ENCODE assay signal across 9 mouse cellular contexts in the genomic region with DNA sequence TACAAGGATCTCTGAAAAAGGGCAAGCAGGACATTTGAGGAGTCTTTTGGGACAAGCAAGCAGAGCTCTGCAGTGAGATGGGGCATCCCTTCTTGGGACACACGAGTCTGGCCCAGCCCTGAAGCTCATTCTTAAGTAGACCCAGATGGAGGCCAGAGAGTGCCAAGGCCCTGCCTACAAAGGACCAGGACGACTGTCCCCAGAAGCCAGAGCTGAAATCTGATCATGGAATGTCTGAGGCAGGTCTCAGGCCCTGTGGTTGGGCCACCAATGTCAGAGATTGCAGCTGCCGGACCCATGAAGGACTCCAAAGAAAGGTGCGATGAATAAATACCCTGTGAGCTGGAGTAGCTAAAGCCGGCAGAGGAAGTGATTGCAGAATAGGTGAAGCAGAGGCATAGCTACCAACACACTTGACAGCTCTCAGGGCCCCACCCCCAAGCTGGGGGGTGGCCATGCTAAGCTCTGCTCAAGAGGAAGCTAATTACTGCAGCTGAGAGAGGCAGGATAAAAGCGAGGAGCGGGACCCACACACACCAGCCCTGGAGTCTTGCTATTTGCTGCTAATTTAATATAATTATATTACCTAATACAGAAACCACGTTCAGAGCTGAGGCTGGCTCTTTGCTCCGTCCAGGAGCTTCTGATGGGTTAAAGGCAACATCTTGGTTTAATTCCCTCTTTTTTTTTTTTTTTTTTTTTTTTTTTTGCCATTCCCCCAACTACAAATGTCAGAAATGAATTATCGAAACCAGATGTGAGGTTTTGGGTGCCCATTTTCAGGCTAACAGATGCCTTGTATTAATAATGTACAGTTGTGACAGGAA. TPM values are rescaled to one million over a fixed set of nuclear protein-coding genes. Genes with fewer than 3 reads are reported as not detected.
DNase-seq lines count a peak whose midpoint lies in the region; ATAC-seq and TF ChIP-seq lines count a peak whose summit lies in the region.
"Had no signal": no experiment of that assay in that cellular context is flagged by ENCODE, and none has a peak within 500 bp of the region (broad histone marks: within the 10 kb centered on the region; RNA-seq: fewer than 3 reads in every experiment).

No protein-coding gene starts in this region.

- no peaks in the 10 kb centered on the region for H3K36me3 ChIP-seq in lung, embryonic 15.5 days
- no peaks in the 10 kb centered on the region for H3K36me3 ChIP-seq in embryonic facial prominence, embryonic 13.5 days
- no peaks in the 10 kb centered on the region for H3K36me3 ChIP-seq in intestine, embryonic 15.5 days
- H3K36me3 ChIP-seq: liver, embryonic 13.5 days had no signal

- TF ChIP-seq CTCF in lung, adult 2 months (IDR thresholded peaks at IDR 0.05; ENCODE audit: insufficient read depth, low read length): no peak

- H3K9me3 ChIP-seq in lung, embryonic 15.5 days: no peaks in the 10 kb centered on the region
- peaks cover 3% of the 10 kb centered on the region; the same call in 1 of the 2 replicates for H3K9me3 ChIP-seq in embryonic facial prominence, embryonic 13.5 days
- H3K9me3 ChIP-seq in intestine, embryonic 15.5 days: no peaks in the 10 kb centered on the region
- H3K9me3 ChIP-seq: liver, embryonic 13.5 days had no signal

- 30% methylated on average over 10 of the region's 10 CpGs for WGBS in lung, embryonic 15.5 days
- 56% methylated on average over 10 of the region's 10 CpGs for WGBS in lung, adult 2 months
- 5% methylated on average over 10 of the region's 10 CpGs for WGBS in embryonic facial prominence, embryonic 13.5 days
- 53% methylated on average over 10 of the region's 10 CpGs for WGBS in intestine, embryonic 15.5 days

- no peak overlapping the region for H3K4me2 ChIP-seq in lung, embryonic 15.5 days
- peak overlapping the region; percentile 37 for H3K4me2 ChIP-seq in embryonic facial prominence, embryonic 13.5 days
- H3K4me2 ChIP-seq in intestine, embryonic 15.5 days (replicated peaks): no peak overlapping the region
- H3K4me2 ChIP-seq: liver, embryonic 13.5 days had no signal

- intact Hi-C loops in left cerebral cortex, postnatal 4 days (cut with DNase I): no loop called here

- no peak for TF ChIP-seq POLR2A in lung, adult 2 months (IDR thresholded peaks at IDR 0.05; ENCODE audit: borderline replicate concordance, extremely low read depth, low read depth, low read length)

- no peak overlapping the region for H3K4me3 ChIP-seq in lung, embryonic 15.5 days
- H3K4me3 ChIP-seq in lung, adult 2 months (replicated peaks; ENCODE audit: extremely low read depth, low read depth, low read length): no peak overlapping the region
- H3K4me3 ChIP-seq in embryonic facial prominence, embryonic 13.5 days: no peak overlapping the region
- H3K4me3 ChIP-seq in intestine, embryonic 15.5 days (replicated peaks): no peak overlapping the region
- H3K4me3 ChIP-seq: liver, embryonic 13.5 days had no signal

- no peaks in the 10 kb centered on the region for H3K27me3 ChIP-seq in lung, embryonic 15.5 days
- no peaks in the 10 kb centered on the region for H3K27me3 ChIP-seq in embryonic facial prominence, embryonic 13.5 days
- H3K27me3 ChIP-seq in intestine, embryonic 15.5 days (replicated peaks): no peaks in the 10 kb centered on the region
- H3K27me3 ChIP-seq: liver, embryonic 13.5 days had no signal

- no peak overlapping the region for H3K9ac ChIP-seq in lung, embryonic 15.5 days
- H3K9ac ChIP-seq in embryonic facial prominence, embryonic 13.5 days: no peak overlapping the region
- no peak overlapping the region for H3K9ac ChIP-seq in intestine, embryonic 15.5 days
- H3K9ac ChIP-seq: liver, embryonic 13.5 days had no signal

- H3K27ac ChIP-seq in lung, embryonic 15.5 days: peak overlapping the region; percentile 80
- H3K27ac ChIP-seq in embryonic facial prominence, embryonic 13.5 days: peak overlapping the region; percentile 92
- peak overlapping the region; percentile 71 for H3K27ac ChIP-seq in intestine, embryonic 15.5 days
- H3K27ac ChIP-seq: liver, embryonic 13.5 days had no signal

- no peak for DNase-seq in lung, adult 2 months
- peak; percentile 29 to 70 for DNase-seq in spleen, postnatal 4 days (ENCODE audit: low spot score in 2 of 2)
- no peak for DNase-seq in ovary, postnatal 36 days (ENCODE audit: low spot score)
- DNase-seq in left cerebral cortex, postnatal 4 days: no peak

- H3K4me1 ChIP-seq in lung, embryonic 15.5 days: peaks cover 41% of the 10 kb centered on the region
- H3K4me1 ChIP-seq in lung, adult 2 months (ENCODE audit: control insufficient read depth, insufficient read depth, low read length): no peaks in the 10 kb centered on the region
- H3K4me1 ChIP-seq in embryonic facial prominence, embryonic 13.5 days: peaks cover 61% of the 10 kb centered on the region
- peaks cover 14% of the 10 kb centered on the region for H3K4me1 ChIP-seq in intestine, embryonic 15.5 days (replicated peaks)

- no peak for ATAC-seq in lung, embryonic 15.5 days (ENCODE audit: borderline replicate concordance, extremely low read depth, low FRiP score, low TSS enrichment)
- ATAC-seq in embryonic facial prominence, embryonic 13.5 days (ENCODE audit: insufficient number of reproducible peaks, insufficient read depth, low FRiP score, low TSS enrichment, low read depth): peak; percentile 80
- ATAC-seq in intestine, embryonic 15.5 days: no peak
- no peak for ATAC-seq in activated CD4-positive, CD25-positive, alpha-beta regulatory T cell, adult 4 months

RNA-seq across cellular contexts. Expression of a gene that starts 28.4 kb away (rescaled TPM):
- polyA plus RNA-seq in lung, embryonic 15.5 days (2015; fragmentation: Nextera tagmentation; extraction: Ambion mirVana): 10.7 TPM in 2 replicates
- polyA plus RNA-seq in lung, adult 2 months (2012; rRNA removed): 2.5 and 2.7 TPM in 2 replicates
- 9.0 and 9.8 TPM in 2 replicates for polyA plus RNA-seq in embryonic facial prominence, embryonic 13.5 days (2015; fragmentation: Nextera tagmentation; extraction: Ambion mirVana)
- polyA plus RNA-seq in intestine, embryonic 15.5 days (2015; fragmentation: Nextera tagmentation; extraction: Ambion mirVana): 9.2 and 9.7 TPM in 2 replicates
- polyA plus RNA-seq in activated CD4-positive, CD25-positive, alpha-beta regulatory T cell, adult 4 months (2017; shearing (Covaris generic)): 1 to 10 TPM in 1 of 2 experiments, under 1 TPM in 1; 0.89 to 1.6 TPM
- total RNA-seq in left cerebral cortex, postnatal 4 days (2021): 1 to 10 TPM; 3.1 to 3.5 TPM

RNA-seq across cellular contexts. Expression of a gene that starts 56.2 kb away (rescaled TPM):
- polyA plus RNA-seq in lung, embryonic 15.5 days (2015; fragmentation: Nextera tagmentation; extraction: Ambion mirVana): 18.9 and 20.9 TPM in 2 replicates
- polyA plus RNA-seq in lung, adult 2 months (2012; rRNA removed): 1.3 and 1.7 TPM in 2 replicates
- polyA plus RNA-seq in embryonic facial prominence, embryonic 13.5 days (2015; fragmentation: Nextera tagmentation; extraction: Ambion mirVana): 70.8 and 71.4 TPM in 2 replicates
- polyA plus RNA-seq in intestine, embryonic 15.5 days (2015; fragmentation: Nextera tagmentation; extraction: Ambion mirVana): 12.8 and 14.2 TPM in 2 replicates
- polyA plus RNA-seq in activated CD4-positive, CD25-positive, alpha-beta regulatory T cell, adult 4 months (2017; shearing (Covaris generic)): not detected
- 10 to 100 TPM; 36.7 to 39.6 TPM for total RNA-seq in left cerebral cortex, postnatal 4 days (2021)

Comparison
In these comparisons a context has a peak if more than half of its experiments do, and no peak if none do; other contexts are left out.
1. DNase-seq: peak in spleen, postnatal 4 days (2 of 2); none in lung, adult 2 months (single experiment), ovary, postnatal 36 days (single experiment) and left cerebral cortex, postnatal 4 days (single experiment).
2. Peak in every context shown above with its lines, with median percentiles within 50 percentile points of each other: H3K27ac ChIP-seq.